Mouse (Mus musculus): ENCODE measurements around the gene Babam2. TPM values are rescaled to one million over a fixed set of nuclear protein-coding genes. Genes with fewer than 3 reads are reported as not detected.

Gene Babam2
- polyA plus RNA-seq, 1 experiment from 2014 or later, result 35.4 TPM

- Histone ChIP-seq H3K9ac (replicated peaks) (no peak overlapping the region), H3K27me3 (no peaks in the 10 kb centered on the region), H3K27ac (no peak overlapping the region), H3K36me3 (no peaks in the 10 kb centered on the region), H3K4me2 (no peak overlapping the region), H3K9me3 (no peaks in the 10 kb centered on the region), H3K4me3 (replicated peaks) (no peak overlapping the region), H3K4me1 (replicated peaks) (peaks cover 7% of the 10 kb centered on the region)
- 74% methylated on average over 5 of the region's 5 CpGs for WGBS
- no peak for ATAC-seq (ENCODE audit: insufficient number of reproducible peaks, insufficient read depth, low FRiP score, low TSS enrichment, low read depth)
Observed at GRCm38 (mm10) chr5:32066015-32066734, 368.7 kb downstream of the Babam2 start.

GRCm38 (mm10) chr5:32066839-32067238, 369.4 kb downstream of the Babam2 start:
- no peak overlapping the region for H3K27ac ChIP-seq
- 89% methylated on average over 2 of the region's 2 CpGs for WGBS
- no peak overlapping the region for H3K4me2 ChIP-seq
- no peak overlapping the region for H3K9ac ChIP-seq (replicated peaks)
- ATAC-seq (ENCODE audit: insufficient number of reproducible peaks, insufficient read depth, low FRiP score, low TSS enrichment, low read depth), result no peak
- no peak overlapping the region for H3K4me3 ChIP-seq (replicated peaks)
- H3K36me3 ChIP-seq, result no peaks in the 10 kb centered on the region
- no peaks in the 10 kb centered on the region for H3K9me3 ChIP-seq
- peaks cover 14% of the 10 kb centered on the region for H3K4me1 ChIP-seq (replicated peaks)
- no peaks in the 10 kb centered on the region for H3K27me3 ChIP-seq

DNA sequence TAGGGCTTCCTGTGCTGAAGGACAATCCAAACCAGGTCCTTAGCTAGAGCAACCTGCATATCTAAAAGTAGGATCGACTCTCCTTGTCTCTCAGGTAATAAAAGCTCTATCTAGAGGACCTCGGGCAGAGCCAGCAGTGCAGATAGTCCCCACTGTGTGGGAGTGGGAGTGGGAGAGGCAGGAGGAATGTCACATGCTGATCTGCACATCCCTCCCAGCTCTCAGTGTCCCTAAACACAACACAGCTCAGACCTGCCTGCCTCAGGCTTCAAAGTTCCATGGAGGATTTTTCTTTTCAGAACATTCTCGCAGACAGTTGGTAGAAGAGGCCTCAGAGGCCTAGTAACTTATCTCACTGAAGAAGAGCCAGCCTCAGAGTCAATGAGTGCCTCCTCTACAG, 371.1 kb downstream of the Babam2 start:
- no peak overlapping the region for H3K9ac ChIP-seq (replicated peaks)
- H3K4me3 ChIP-seq (replicated peaks), result no peak overlapping the region
- ATAC-seq (ENCODE audit: insufficient number of reproducible peaks, insufficient read depth, low FRiP score, low TSS enrichment, low read depth), result no peak
- no peak overlapping the region for H3K4me2 ChIP-seq
- H3K27ac ChIP-seq, result no peak overlapping the region
- no peaks in the 10 kb centered on the region for H3K36me3 ChIP-seq
- peaks cover 16% of the 10 kb centered on the region for H3K4me1 ChIP-seq (replicated peaks)
- H3K27me3 ChIP-seq, result no peaks in the 10 kb centered on the region
- no peaks in the 10 kb centered on the region for H3K9me3 ChIP-seq
- 87% methylated on average over 3 of the region's 3 CpGs for WGBS

GRCm38 (mm10) chr5:32069096-32069495, 371.6 kb downstream of the Babam2 start:
- 74% methylated on average over 4 of the region's 4 CpGs for WGBS
- no peaks in the 10 kb centered on the region for H3K36me3 ChIP-seq
- no peaks in the 10 kb centered on the region for H3K9me3 ChIP-seq
- no peak for ATAC-seq (ENCODE audit: insufficient number of reproducible peaks, insufficient read depth, low FRiP score, low TSS enrichment, low read depth)
- H3K4me2 ChIP-seq, result no peak overlapping the region
- H3K4me3 ChIP-seq (replicated peaks), result no peak overlapping the region
- H3K27me3 ChIP-seq, result no peaks in the 10 kb centered on the region
- no peak overlapping the region for H3K27ac ChIP-seq
- H3K4me1 ChIP-seq (replicated peaks), result peaks cover 16% of the 10 kb centered on the region
- H3K9ac ChIP-seq (replicated peaks), result no peak overlapping the region

- Histone ChIP-seq H3K27ac (no peak overlapping the region), H3K27me3 (no peaks in the 10 kb centered on the region), H3K4me2 (no peak overlapping the region), H3K4me1 (replicated peaks) (peaks cover 16% of the 10 kb centered on the region), H3K36me3 (no peaks in the 10 kb centered on the region), H3K9ac (replicated peaks) (no peak overlapping the region), H3K4me3 (replicated peaks) (no peak overlapping the region), H3K9me3 (no peaks in the 10 kb centered on the region)
- WGBS, result 82% methylated on average over 10 of the region's 10 CpGs
- ATAC-seq (ENCODE audit: insufficient number of reproducible peaks, insufficient read depth, low FRiP score, low TSS enrichment, low read depth), result no peak
Observed at GRCm38 (mm10) chr5:32069566-32070169, 372.2 kb downstream of the Babam2 start.

GRCm38 (mm10) chr5:32070781-32071180, 373.3 kb downstream of the Babam2 start:
- Histone ChIP-seq H3K27ac (peak overlapping the region; percentile 53; the same call in 1 of the 2 replicates), H3K9ac (replicated peaks) (no peak overlapping the region), H3K36me3 (no peaks in the 10 kb centered on the region), H3K4me1 (replicated peaks) (peaks cover 16% of the 10 kb centered on the region), H3K4me3 (replicated peaks) (no peak overlapping the region), H3K4me2 (no peak overlapping the region), H3K27me3 (no peaks in the 10 kb centered on the region), H3K9me3 (no peaks in the 10 kb centered on the region)
- WGBS, result 84% methylated on average over 3 of the region's 3 CpGs
- no peak for ATAC-seq (ENCODE audit: insufficient number of reproducible peaks, insufficient read depth, low FRiP score, low TSS enrichment, low read depth)

GRCm38 (mm10) chr5:32071314-32071713, 373.8 kb downstream of the Babam2 start:
- H3K9ac ChIP-seq (replicated peaks), result no peak overlapping the region

DNA sequence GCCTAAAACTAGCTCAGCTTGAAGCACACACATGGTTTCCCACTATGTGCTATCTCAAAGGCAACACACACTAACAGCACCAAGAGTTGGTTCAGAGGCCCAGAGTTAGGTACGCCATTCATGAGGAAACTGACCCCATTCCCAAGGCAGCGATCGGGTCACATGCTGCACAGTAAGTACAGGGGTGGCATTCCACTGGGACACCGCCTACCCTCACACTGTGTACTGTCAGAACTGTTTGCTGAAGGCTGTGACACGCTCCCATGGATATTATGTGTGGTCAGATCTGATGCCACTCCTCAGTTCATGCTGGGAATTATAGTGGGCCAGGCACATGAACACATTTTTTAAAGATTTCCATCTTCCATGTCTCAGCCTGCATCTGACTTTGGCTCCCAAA, 374.3 kb downstream of the Babam2 start:
- Histone ChIP-seq H3K36me3 (no peaks in the 10 kb centered on the region), H3K27ac (peak overlapping the region; percentile 53; the same call in 1 of the 2 replicates), H3K9ac (replicated peaks) (no peak overlapping the region), H3K4me1 (replicated peaks) (peaks cover 20% of the 10 kb centered on the region), H3K4me2 (no peak overlapping the region), H3K9me3 (no peaks in the 10 kb centered on the region), H3K4me3 (replicated peaks) (no peak overlapping the region), H3K27me3 (no peaks in the 10 kb centered on the region)
- 93% methylated on average over 5 of the region's 5 CpGs for WGBS
- no peak for ATAC-seq (ENCODE audit: insufficient number of reproducible peaks, insufficient read depth, low FRiP score, low TSS enrichment, low read depth)

More at GRCm38 (mm10) chr5:32071314-32071713, 373.8 kb downstream of the Babam2 start:
- Histone ChIP-seq H3K4me3 (replicated peaks) (no peak overlapping the region), H3K27me3 (no peaks in the 10 kb centered on the region), H3K36me3 (no peaks in the 10 kb centered on the region), H3K4me1 (replicated peaks) (peaks cover 16% of the 10 kb centered on the region), H3K4me2 (no peak overlapping the region; the same call in 1 of the 2 replicates), H3K9me3 (no peaks in the 10 kb centered on the region), H3K27ac (peak overlapping the region; percentile 53; the same call in 1 of the 2 replicates)
- no peak for ATAC-seq (ENCODE audit: insufficient number of reproducible peaks, insufficient read depth, low FRiP score, low TSS enrichment, low read depth)
- 26% methylated on average over 4 of the region's 4 CpGs for WGBS

GRCm38 (mm10) chr5:32072877-32073276, 375.4 kb downstream of the Babam2 start:
- H3K4me2 ChIP-seq, result no peak overlapping the region
- no peak for ATAC-seq (ENCODE audit: insufficient number of reproducible peaks, insufficient read depth, low FRiP score, low TSS enrichment, low read depth)
- WGBS, result 95% methylated on average over 3 of the region's 3 CpGs
- H3K9me3 ChIP-seq, result no peaks in the 10 kb centered on the region
- no peaks in the 10 kb centered on the region for H3K27me3 ChIP-seq
- H3K4me3 ChIP-seq (replicated peaks), result no peak overlapping the region
- peaks cover 23% of the 10 kb centered on the region for H3K4me1 ChIP-seq (replicated peaks)
- no peaks in the 10 kb centered on the region for H3K36me3 ChIP-seq
- H3K27ac ChIP-seq, result no peak overlapping the region
- H3K9ac ChIP-seq (replicated peaks), result no peak overlapping the region

- Histone ChIP-seq H3K27me3 (no peaks in the 10 kb centered on the region), H3K36me3 (no peaks in the 10 kb centered on the region), H3K4me2 (no peak overlapping the region), H3K9ac (replicated peaks) (no peak overlapping the region), H3K4me1 (replicated peaks) (peaks cover 35% of the 10 kb centered on the region), H3K4me3 (replicated peaks) (no peak overlapping the region), H3K9me3 (no peaks in the 10 kb centered on the region), H3K27ac (no peak overlapping the region)
- no peak for ATAC-seq (ENCODE audit: insufficient number of reproducible peaks, insufficient read depth, low FRiP score, low TSS enrichment, low read depth)
- 87% methylated on average over 3 of the region's 3 CpGs for WGBS
Observed at GRCm38 (mm10) chr5:32074053-32074452, 376.6 kb downstream of the Babam2 start.

- no peak overlapping the region for H3K4me2 ChIP-seq
- no peak overlapping the region for H3K27ac ChIP-seq
- no peak for ATAC-seq (ENCODE audit: insufficient number of reproducible peaks, insufficient read depth, low FRiP score, low TSS enrichment, low read depth)
- peaks cover 42% of the 10 kb centered on the region for H3K4me1 ChIP-seq (replicated peaks)
- H3K9ac ChIP-seq (replicated peaks), result no peak overlapping the region
- no peaks in the 10 kb centered on the region for H3K27me3 ChIP-seq
- no peaks in the 10 kb centered on the region for H3K36me3 ChIP-seq
- H3K4me3 ChIP-seq (replicated peaks), result no peak overlapping the region
- 79% methylated on average over 3 of the region's 3 CpGs for WGBS
- no peaks in the 10 kb centered on the region for H3K9me3 ChIP-seq
Observed at GRCm38 (mm10) chr5:32077139-32077538, 379.7 kb downstream of the Babam2 start.
